11 mouse cellular contexts compared by ENCODE assay signal in genomic region chr14:25600358-25600757, GRCm38 (mm10).
A peak's percentile ranks its signal among the peaks of the same experiment; 100 is the strongest.
DNase-seq lines count a peak whose midpoint lies in the region; ATAC-seq and TF ChIP-seq lines count a peak whose summit lies in the region.
"Had no signal": no experiment of that assay in that cellular context is flagged by ENCODE, and none has a peak within 500 bp of the region (broad histone marks: within the 10 kb centered on the region; RNA-seq: fewer than 3 reads in every experiment).

No protein-coding gene starts in this region.

- TF ChIP-seq RAD21 in CH12.LX (IDR thresholded peaks at IDR 0.05; ENCODE audit: low read depth, low read length): no peak

- TF ChIP-seq POLR2A in CH12.LX (IDR thresholded peaks at IDR 0.05; ENCODE audit: low read depth, low read length): no peak
- no peak for TF ChIP-seq POLR2A in limb, embryonic 14.5 days (IDR thresholded peaks at IDR 0.05; ENCODE audit: borderline replicate concordance, extremely low read depth, insufficient read depth, insufficient read length)

- no peak overlapping the region for H3K4me2 ChIP-seq in liver, embryonic 13.5 days
- no peak overlapping the region for H3K4me2 ChIP-seq in CH12.LX (ENCODE audit: insufficient read depth, low read depth, poor library complexity, severe bottlenecking)
- no peak overlapping the region for H3K4me2 ChIP-seq in limb, embryonic 14.5 days (replicated peaks; ENCODE audit: low read depth, low read length, severe bottlenecking)

- in situ Hi-C loops in CH12.LX (cut with MboI; ENCODE audit: low pct_ligation_motif_present, low pct_unique_long_range_greater_than_20kb, low sequenced_read_pairs): loop anchor here (25.0 kb wide), 1 partner anchor 1113 kb away; the partner anchor contains the start of genes Polr3a and Rps24

- H3K9me3 ChIP-seq in liver, embryonic 13.5 days (replicated peaks): no peaks in the 10 kb centered on the region
- H3K9me3 ChIP-seq in CH12.LX (replicated peaks; ENCODE audit: low read length): no peaks in the 10 kb centered on the region
- H3K9me3 ChIP-seq in limb, embryonic 14.5 days (ENCODE audit: control insufficient read depth, low read length): no peaks in the 10 kb centered on the region

- DNase-seq in liver, embryonic 13.5 days: no peak
- DNase-seq in liver (no peak), CH12.LX (ENCODE audit: extremely low read depth) (peak; percentile 85), MN1 (ENCODE audit: low spot score) (no peak)
- peak; percentile 52 for DNase-seq in brain, adult 2 months (ENCODE audit: low read depth, low spot score)
- DNase-seq in limb, embryonic 14.5 days (ENCODE audit: low spot score): no peak
- DNase-seq in cerebellum, postnatal 4 days (ENCODE audit: low spot score in 2 of 2): no peak
- no peak for DNase-seq in cerebellum, postnatal 14 days
- DNase-seq: heart, postnatal 10 days had no signal

- dilution Hi-C loops in CH12.LX (cut with MboI; ENCODE audit: extremely low pct_ligation_motif_present, extremely low pct_unique_long_range_greater_than_20kb, low sequenced_read_pairs): no loop called here

- H3K27me3 ChIP-seq in liver, embryonic 13.5 days: peaks cover 4% of the 10 kb centered on the region
- H3K27me3 ChIP-seq in CH12.LX (replicated peaks): no peaks in the 10 kb centered on the region
- H3K27me3 ChIP-seq in limb, embryonic 14.5 days (ENCODE audit: control insufficient read depth, insufficient read depth, low read length): no peaks in the 10 kb centered on the region
- H3K27me3 ChIP-seq: Patski had no signal

- WGBS in liver, embryonic 13.5 days (ENCODE audit: insufficient replicate concordance): 49% methylated on average over 7 of the region's 7 CpGs
- 69% methylated on average over 7 of the region's 7 CpGs for WGBS in limb, embryonic 14.5 days

- no peak for TF ChIP-seq CTCF in CH12.LX (conservative IDR thresholded peaks at IDR 0.05 in 1 of 2, IDR thresholded peaks at IDR 0.05 in 1 of 2; ENCODE audit: low read depth in 2 of 2, low read length in 2 of 2)

- no peak overlapping the region for H3K4me3 ChIP-seq in liver, embryonic 13.5 days (replicated peaks)
- H3K4me3 ChIP-seq in CH12.LX (replicated peaks in 1 of 3; ENCODE audit: low read depth in 2 of 3, low read length in 2 of 3, poor library complexity in 1 of 3): no peak overlapping the region
- H3K4me3 ChIP-seq in limb, embryonic 14.5 days (replicated peaks; ENCODE audit: low read length): no peak overlapping the region
- H3K4me3 ChIP-seq: left cerebral cortex, adult 2 months had no signal

- peaks cover 23% of the 10 kb centered on the region for H3K4me1 ChIP-seq in liver, embryonic 13.5 days (replicated peaks)
- H3K4me1 ChIP-seq in CH12.LX (ENCODE audit: control insufficient read depth in 1 of 2, insufficient read depth in 2 of 2): peaks cover 2 to 69% of the 10 kb centered on the region in 2 experiments; a peak in 2 of 4 replicates
- H3K4me1 ChIP-seq in limb, embryonic 14.5 days (ENCODE audit: control insufficient read depth, insufficient read depth, low read length): peaks cover 43% of the 10 kb centered on the region

- 0 out of 2 replicates have a peak overlapping the region, but pooled peaks have one; percentile 3 for H3K27ac ChIP-seq in liver, embryonic 13.5 days
- no peak overlapping the region for H3K27ac ChIP-seq in CH12.LX (ENCODE audit: insufficient read depth, low read depth)
- peak overlapping the region; percentile 61 for H3K27ac ChIP-seq in limb, embryonic 14.5 days (replicated peaks; ENCODE audit: low read depth, low read length)
- H3K27ac ChIP-seq: left cerebral cortex, adult 2 months had no signal

- H3K79me2 ChIP-seq in CH12.LX (replicated peaks; ENCODE audit: control insufficient read depth, extremely low read depth, insufficient read depth, poor library complexity, severe bottlenecking): no peaks in the 10 kb centered on the region

- 0 out of 2 replicates have a peak, but pooled peaks have one; percentile 26 for TF ChIP-seq EP300 in CH12.LX (IDR thresholded peaks at IDR 0.05; ENCODE audit: low read length)

- no peak overlapping the region for H3K9ac ChIP-seq in liver, embryonic 13.5 days
- no peak overlapping the region for H3K9ac ChIP-seq in CH12.LX (ENCODE audit: insufficient read depth, low read depth)
- no peak overlapping the region for H3K9ac ChIP-seq in limb, embryonic 14.5 days (ENCODE audit: low read depth, low read length, severe bottlenecking)

- ATAC-seq in liver, embryonic 13.5 days (ENCODE audit: low read depth): no peak
- ATAC-seq in limb, embryonic 14.5 days (ENCODE audit: low FRiP score, low read depth): no peak
- ATAC-seq: Patski had no signal

- H3K36me3 ChIP-seq in liver, embryonic 13.5 days: peaks cover 15% of the 10 kb centered on the region
- H3K36me3 ChIP-seq in CH12.LX (replicated peaks in 1 of 2; ENCODE audit: control insufficient read depth in 1 of 2, insufficient read depth in 1 of 2, low read length in 1 of 2): peaks cover 27 to 58% of the 10 kb centered on the region in 2 experiments
- H3K36me3 ChIP-seq in limb, embryonic 14.5 days (ENCODE audit: control insufficient read depth, insufficient read depth, low read length): peaks cover 57% of the 10 kb centered on the region

TF ChIP-seq in CH12.LX, 34 proteins besides CTCF, POLR2A, EP300 and RAD21:
- no peak for TF ChIP-seq PAX5 (IDR thresholded peaks at IDR 0.05; ENCODE audit: low read length)
- 0 out of 2 replicates have a peak, but pooled peaks have one; percentile 30 for TF ChIP-seq BHLHE40 (IDR thresholded peaks at IDR 0.05; ENCODE audit: low read depth, low read length)
- no peak for TF ChIP-seq USF1 (IDR thresholded peaks at IDR 0.05; ENCODE audit: low read depth, low read length)
- TF ChIP-seq KAT2A (IDR thresholded peaks at IDR 0.05; ENCODE audit: insufficient replicate concordance, low read length): no peak
- TF ChIP-seq ELF1 (IDR thresholded peaks at IDR 0.05; ENCODE audit: low read depth, low read length): 0 out of 2 replicates have a peak, but pooled peaks have one; percentile 26
- TF ChIP-seq JUN (IDR thresholded peaks at IDR 0.05; ENCODE audit: insufficient read depth, low read depth, low read length): no peak
- TF ChIP-seq MYC (IDR thresholded peaks at IDR 0.05; ENCODE audit: low read depth, low read length): no peak
- TF ChIP-seq ZNF384 (IDR thresholded peaks at IDR 0.05; ENCODE audit: low read depth, low read length): no peak; the same call in 1 of the 2 replicates
- no peak for TF ChIP-seq USF2 (conservative IDR thresholded peaks at IDR 0.05; ENCODE audit: low read depth, low read length)
- peak; percentile 38; the same call in 1 of the 2 replicates for TF ChIP-seq TCF12 (IDR thresholded peaks at IDR 0.05; ENCODE audit: low read depth, low read length)
- TF ChIP-seq ZMIZ1 (IDR thresholded peaks at IDR 0.05; ENCODE audit: low read depth, low read length): no peak
- TF ChIP-seq MXI1 (IDR thresholded peaks at IDR 0.05; ENCODE audit: low read depth, low read length): no peak
- peak; percentile 33; the same call in 1 of the 2 replicates for TF ChIP-seq IRF4 (IDR thresholded peaks at IDR 0.05; ENCODE audit: low read depth, low read length)
- peak; percentile 37 for TF ChIP-seq ETS1 (conservative IDR thresholded peaks at IDR 0.05; ENCODE audit: low read depth, low read length)
- TF ChIP-seq NRF1 (IDR thresholded peaks at IDR 0.05; ENCODE audit: low read depth, low read length): no peak
- TF ChIP-seq MAX (IDR thresholded peaks at IDR 0.05; ENCODE audit: low read length): no peak
- TF ChIP-seq GABPA (IDR thresholded peaks at IDR 0.05; ENCODE audit: insufficient replicate concordance, low read depth, low read length): no peak
- TF ChIP-seq POLR2AphosphoS2 (IDR thresholded peaks at IDR 0.05; ENCODE audit: low read depth, low read length): no peak
- 0 out of 2 replicates have a peak, but pooled peaks have one; percentile 53 for TF ChIP-seq TBP (conservative IDR thresholded peaks at IDR 0.05; ENCODE audit: low read depth, low read length)
- no peak for TF ChIP-seq SIN3A (IDR thresholded peaks at IDR 0.05; ENCODE audit: low read length)
- no peak for TF ChIP-seq CHD1 (IDR thresholded peaks at IDR 0.05; ENCODE audit: low read depth, low read length)

Comparison
In these comparisons a context has a peak if more than half of its experiments do, and no peak if none do; other contexts are left out.
1. DNase-seq: peak in CH12.LX (single experiment) and brain, adult 2 months (single experiment); none in liver, embryonic 13.5 days (single experiment), liver (single experiment), limb, embryonic 14.5 days (single experiment), cerebellum, postnatal 4 days (0 of 2), MN1 (single experiment) and cerebellum, postnatal 14 days (0 of 2).